Mouse (Mus musculus): ENCODE measurements around the gene Lst1. TPM values are rescaled to one million over a fixed set of nuclear protein-coding genes. Genes with fewer than 3 reads are reported as not detected.

Lst1 gene
- polyA plus RNA-seq, 1 experiment from 2014 or later: 13.0 TPM

GRCm38 (mm10) chr17:35226561-35227046, 38.4 kb upstream of the Lst1 start:
- no peaks in the 10 kb centered on the region for H3K4me1 ChIP-seq
- H3K9ac ChIP-seq: no peak overlapping the region
- H3K9me3 ChIP-seq: no peaks in the 10 kb centered on the region
- H3K4me3 ChIP-seq: no peak overlapping the region
- WGBS: 77% methylated on average over 14 of the region's 14 CpGs
- peaks cover 56% of the 10 kb centered on the region for H3K36me3 ChIP-seq
- H3K4me2 ChIP-seq: no peak overlapping the region
- H3K27me3 ChIP-seq: no peaks in the 10 kb centered on the region
- ATAC-seq (ENCODE audit: borderline replicate concordance, extremely low read depth, low FRiP score, low TSS enrichment): no peak
- no peak overlapping the region for H3K27ac ChIP-seq

- no peaks in the 10 kb centered on the region for H3K9me3 ChIP-seq
- peaks cover 6% of the 10 kb centered on the region for H3K4me1 ChIP-seq
- H3K27ac ChIP-seq: no peak overlapping the region
- 91% methylated on average over 5 of the region's 5 CpGs for WGBS
- H3K27me3 ChIP-seq: no peaks in the 10 kb centered on the region
- H3K4me3 ChIP-seq: no peak overlapping the region
- no peak overlapping the region for H3K4me2 ChIP-seq
- peaks cover 49% of the 10 kb centered on the region for H3K36me3 ChIP-seq
- H3K9ac ChIP-seq: no peak overlapping the region
- ATAC-seq (ENCODE audit: borderline replicate concordance, extremely low read depth, low FRiP score, low TSS enrichment): no peak
Measured at GRCm38 (mm10) chr17:35225456-35225855, 37.2 kb upstream of the Lst1 start.

GRCm38 (mm10) chr17:35224641-35225040, 36.4 kb upstream of the Lst1 start:
- Histone ChIP-seq H3K4me2 (no peak overlapping the region), H3K27me3 (no peaks in the 10 kb centered on the region), H3K4me1 (peaks cover 14% of the 10 kb centered on the region), H3K4me3 (no peak overlapping the region), H3K36me3 (peaks cover 49% of the 10 kb centered on the region), H3K9me3 (no peaks in the 10 kb centered on the region), H3K9ac (no peak overlapping the region), H3K27ac (no peak overlapping the region)
- WGBS: 92% methylated on average over 4 of the region's 4 CpGs
- ATAC-seq (ENCODE audit: borderline replicate concordance, extremely low read depth, low FRiP score, low TSS enrichment): no peak

- Histone ChIP-seq H3K36me3 (peaks cover 35% of the 10 kb centered on the region), H3K4me2 (no peak overlapping the region), H3K4me3 (no peak overlapping the region), H3K4me1 (peaks cover 21% of the 10 kb centered on the region), H3K9ac (no peak overlapping the region), H3K27ac (peak overlapping the region; percentile 58), H3K27me3 (no peaks in the 10 kb centered on the region), H3K9me3 (no peaks in the 10 kb centered on the region)
- WGBS: 57% methylated on average over 6 of the region's 6 CpGs
- no peak for ATAC-seq (ENCODE audit: borderline replicate concordance, extremely low read depth, low FRiP score, low TSS enrichment)
Measured at GRCm38 (mm10) chr17:35222299-35222698, 34.1 kb upstream of the Lst1 start.

GRCm38 (mm10) chr17:35220156-35220952, 32.1 kb upstream of the Lst1 start, which contains the start of gene Gm16181:
Gene Gm16181 (plus strand): TSS chr17:35220834.
- Histone ChIP-seq H3K4me2 (no peak within 1 kb of the TSS), H3K9me3 (no peaks in the 10 kb centered on the region), H3K27me3 (no peaks in the 10 kb centered on the region), H3K9ac (no peak within 1 kb of the TSS), H3K27ac (peak within 1 kb of the TSS; percentile 78), H3K4me1 (peaks cover 21% of the 10 kb centered on the region), H3K4me3 (no peak within 1 kb of the TSS), H3K36me3 (peaks cover 25% of the 10 kb centered on the region)
- peak; percentile 48; the same call in 1 of the 2 replicates for ATAC-seq (ENCODE audit: borderline replicate concordance, extremely low read depth, low FRiP score, low TSS enrichment)
- 62% methylated on average over 28 of the region's 28 CpGs for WGBS

- Histone ChIP-seq H3K27me3 (no peaks in the 10 kb centered on the region), H3K4me3 (no peak overlapping the region), H3K4me2 (no peak overlapping the region), H3K9ac (no peak overlapping the region), H3K4me1 (peaks cover 21% of the 10 kb centered on the region), H3K36me3 (peaks cover 20% of the 10 kb centered on the region), H3K9me3 (no peaks in the 10 kb centered on the region), H3K27ac (peak overlapping the region; percentile 73)
- 76% methylated on average over 6 of the region's 6 CpGs for WGBS
- ATAC-seq (ENCODE audit: borderline replicate concordance, extremely low read depth, low FRiP score, low TSS enrichment): no peak
Measured at GRCm38 (mm10) chr17:35219601-35220041, 31.4 kb upstream of the Lst1 start.

GRCm38 (mm10) chr17:35218516-35219193, 30.4 kb upstream of the Lst1 start:
- 68% methylated on average over 18 of the region's 18 CpGs for WGBS
- peak; percentile 25; the same call in 1 of the 2 replicates for ATAC-seq (ENCODE audit: borderline replicate concordance, extremely low read depth, low FRiP score, low TSS enrichment)
- H3K4me2 ChIP-seq: no peak overlapping the region

GRCm38 (mm10) chr17:35213071-35213470, 24.8 kb upstream of the Lst1 start:
- Histone ChIP-seq H3K27ac (no peak overlapping the region), H3K4me1 (no peaks in the 10 kb centered on the region), H3K9ac (no peak overlapping the region), H3K4me2 (no peak overlapping the region), H3K36me3 (no peaks in the 10 kb centered on the region), H3K4me3 (no peak overlapping the region), H3K27me3 (no peaks in the 10 kb centered on the region), H3K9me3 (no peaks in the 10 kb centered on the region)
- no peak for ATAC-seq (ENCODE audit: borderline replicate concordance, extremely low read depth, low FRiP score, low TSS enrichment)
- whole genome bisulfite sequencing: 91% methylated on average over 5 of the region's 5 CpGs

More at GRCm38 (mm10) chr17:35218516-35219193, 30.4 kb upstream of the Lst1 start:
- Histone ChIP-seq H3K9me3 (no peaks in the 10 kb centered on the region), H3K27me3 (no peaks in the 10 kb centered on the region), H3K36me3 (peaks cover 14% of the 10 kb centered on the region), H3K27ac (peak overlapping the region; percentile 73), H3K9ac (no peak overlapping the region), H3K4me1 (peaks cover 21% of the 10 kb centered on the region), H3K4me3 (no peak overlapping the region)

GRCm38 (mm10) chr17:35210593-35210992, 22.4 kb upstream of the Lst1 start:
- H3K27ac ChIP-seq: no peak overlapping the region
- ATAC-seq (ENCODE audit: borderline replicate concordance, extremely low read depth, low FRiP score, low TSS enrichment): no peak
- no peaks in the 10 kb centered on the region for H3K36me3 ChIP-seq
- 45% methylated on average over 3 of the region's 3 CpGs for WGBS
- H3K9ac ChIP-seq: no peak overlapping the region
- H3K4me3 ChIP-seq: no peak overlapping the region
- no peaks in the 10 kb centered on the region for H3K27me3 ChIP-seq
- no peaks in the 10 kb centered on the region for H3K4me1 ChIP-seq
- H3K4me2 ChIP-seq: no peak overlapping the region
- no peaks in the 10 kb centered on the region for H3K9me3 ChIP-seq

- Histone ChIP-seq H3K4me1 (no peaks in the 10 kb centered on the region), H3K4me2 (no peak overlapping the region), H3K36me3 (no peaks in the 10 kb centered on the region), H3K9me3 (no peaks in the 10 kb centered on the region), H3K9ac (no peak overlapping the region), H3K27ac (no peak overlapping the region), H3K27me3 (0 out of 2 replicates have a peak, but pooled peaks cover 5% of the 10 kb centered on the region), H3K4me3 (no peak overlapping the region)
- no peak for ATAC-seq (ENCODE audit: borderline replicate concordance, extremely low read depth, low FRiP score, low TSS enrichment)
- WGBS: 73% methylated on average over 12 of the region's 12 CpGs
Measured at GRCm38 (mm10) chr17:35209785-35210535, 21.7 kb upstream of the Lst1 start.

GRCm38 (mm10) chr17:35205380-35205769, 17.1 kb upstream of the Lst1 start:
- no peak overlapping the region for H3K4me3 ChIP-seq
- no peaks in the 10 kb centered on the region for H3K36me3 ChIP-seq
- no peak overlapping the region for H3K27ac ChIP-seq
- peaks cover 47% of the 10 kb centered on the region for H3K27me3 ChIP-seq
- no peak overlapping the region for H3K4me2 ChIP-seq
- ATAC-seq (ENCODE audit: borderline replicate concordance, extremely low read depth, low FRiP score, low TSS enrichment): no peak
- 59% methylated on average over 10 of the region's 10 CpGs for WGBS
- H3K9ac ChIP-seq: no peak overlapping the region
- H3K9me3 ChIP-seq: no peaks in the 10 kb centered on the region
- peaks cover 4% of the 10 kb centered on the region; the same call in 1 of the 2 replicates for H3K4me1 ChIP-seq
